Mouse (Mus musculus) cortical plate, adult 2 months (tissue): Measurements from ENCODE around the gene Adat1.

ENCODE experiments used
- CTCF ChIP-seq: fragments of 200-500 bp; IDR thresholded peaks from 2 replicates; pipeline ENCODE4 v1.5.1; 2011; ENCODE audit warnings: mild to moderate bottlenecking, control low read depth, low read length; ENCODE audit not compliant: insufficient read depth; ENCODE audit errors: extremely low read depth
- POLR2A ChIP-seq: fragments of 200-500 bp; IDR thresholded peaks from 2 replicates; pipeline ENCODE4 v1.6.1; 2011; ENCODE audit warnings: mild to moderate bottlenecking, low read length, control low read depth; ENCODE audit not compliant: insufficient read depth; ENCODE audit errors: extremely low read depth

- TF ChIP-seq CTCF (no peak), POLR2A (no peak)
These were observed 17.5 kb upstream of the Adat1 start for GRCm38 (mm10) chr8:112009558-112009957.
